Mouse (Mus musculus) liver, adult 10 weeks (tissue): ENCODE measurements around the gene Atp2b4. TPM values are rescaled to one million over a fixed set of nuclear protein-coding genes. Genes with fewer than 3 reads are reported as not detected.

Experiments used
- polyA plus RNA-seq: library from polyadenylated mRNA; stranded (reverse); fragments of 350-450 nt; fragmentation: Illumina TruSeq; extraction: RNeasy Lipid Tissue Mini Kit (QIAGEN cat#74804); gene quantifications from one replicate; pipeline ENCODE4 v1.2.3, GENCODE M21; 2014; ENCODE audit warnings: low read depth, low replicate concordance

Atp2b4 gene
- polyA plus RNA-seq = 1.5 TPM

GRCm38 (mm10) chr1:133800948-133801393 lies at the start of gene Atp2b4:
Gene Atp2b4 (minus strand): TSS chr1:133801041.

GRCm38 (mm10) chr1:133689897-133690296 lies 110.9 kb downstream of the Atp2b4 start, which contains the start of gene Lax1:
Gene Lax1 (minus strand): TSS chr1:133690108.

GRCm38 (mm10) chr1:133661203-133661933 lies 139.5 kb downstream of the Atp2b4 start, which contains the start of gene Gm38394:
Gene Gm38394 (minus strand): TSS chr1:133661318.

DNA sequence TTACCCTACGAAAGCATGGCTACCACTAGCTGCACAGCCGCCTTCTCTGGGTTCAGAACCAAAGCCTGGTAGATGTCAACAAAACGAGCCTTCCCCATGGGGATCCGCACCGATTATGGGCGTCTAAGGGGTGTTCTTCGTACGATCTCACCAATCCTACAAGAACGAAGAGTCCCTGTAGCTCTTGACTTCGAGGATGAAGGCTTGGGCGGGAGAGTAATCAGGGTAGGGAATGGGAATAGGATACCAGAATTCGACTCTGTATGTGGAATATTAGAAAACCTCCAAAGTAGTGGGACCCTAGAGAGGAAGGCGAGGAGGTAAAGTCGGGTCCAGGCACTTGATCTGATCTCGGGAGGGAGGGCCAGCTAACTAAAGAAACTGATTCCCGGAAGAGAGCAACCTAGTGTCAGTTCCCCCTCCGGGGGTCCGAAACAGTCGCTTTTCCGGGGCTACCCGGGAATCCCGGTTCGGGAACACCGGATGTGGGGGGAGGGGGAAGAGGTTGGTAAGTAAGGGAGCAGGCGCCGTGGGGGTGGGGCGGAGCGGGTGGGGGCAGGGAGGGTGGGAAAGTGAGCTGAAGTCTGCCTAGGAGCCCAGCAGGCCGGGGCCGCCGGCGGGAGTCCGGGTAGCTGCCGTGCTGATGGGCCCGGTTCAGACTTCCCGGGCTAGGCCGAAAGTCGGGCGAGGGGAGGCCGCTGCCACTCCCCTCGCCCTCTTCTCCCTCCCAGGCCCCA lies 140.2 kb downstream of the Atp2b4 start, which contains the start of gene Zbed6:
Gene Zbed6 (minus strand): TSS at position 420 of the 737 bp plus-strand sequence.

Other genes starting within 250 kb of the Atp2b4 start
- 164 TPM for gene Snrpe, start 190.8 kb downstream of the Atp2b4 start, polyA plus RNA-seq
- 7.3 TPM for gene Zbed6, start 140.2 kb downstream of the Atp2b4 start, polyA plus RNA-seq
- 4.0 TPM for gene Gm38394, start 139.7 kb downstream of the Atp2b4 start, polyA plus RNA-seq
- 0.32 TPM for gene Lax1, start 110.9 kb downstream of the Atp2b4 start, polyA plus RNA-seq
- not detected for gene Optc, start 107.0 kb upstream of the Atp2b4 start, polyA plus RNA-seq
- gene Prelp, start 120.4 kb upstream of the Atp2b4 start, polyA plus RNA-seq = 11.1 TPM
- gene Fmod, start 236.2 kb upstream of the Atp2b4 start, polyA plus RNA-seq = 0.50 TPM